ENCODE assay signal across 10 mouse cellular contexts in the genomic region with DNA sequence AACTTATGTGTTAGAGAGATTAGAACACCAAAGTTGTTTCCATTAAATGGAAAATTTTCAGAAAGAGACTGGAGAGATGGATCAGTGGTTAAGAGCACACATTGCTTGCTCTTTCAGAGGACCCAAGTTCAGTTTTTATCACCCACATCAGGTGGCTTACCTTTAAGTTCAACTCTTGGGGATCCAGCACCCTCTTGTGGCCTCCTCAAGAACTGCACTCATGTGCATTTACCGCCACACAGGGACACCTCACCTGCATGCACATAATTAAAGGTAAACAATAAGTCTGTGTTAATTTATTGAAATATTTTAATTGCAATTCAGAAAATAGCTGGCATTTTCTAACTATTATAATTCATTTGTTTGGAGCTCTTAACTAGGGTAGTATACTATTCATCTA. TPM values are rescaled to one million over a fixed set of nuclear protein-coding genes. Genes with fewer than 3 reads are reported as not detected.
DNase-seq lines count a peak whose midpoint lies in the region; ATAC-seq and TF ChIP-seq lines count a peak whose summit lies in the region.
"Had no signal": no experiment of that assay in that cellular context is flagged by ENCODE, and none has a peak within 500 bp of the region (broad histone marks: within the 10 kb centered on the region; RNA-seq: fewer than 3 reads in every experiment).

No protein-coding gene starts in this region.

- TF ChIP-seq EP300 in stomach, postnatal 0 days (optimal IDR thresholded peaks at IDR 0.05), result no peak

- H3K4me3 ChIP-seq in forebrain, postnatal 0 days (ENCODE audit: low read depth, low read length), result no peak overlapping the region
- no peak overlapping the region for H3K4me3 ChIP-seq in forebrain, embryonic 11.5 days (ENCODE audit: low read depth, low read length)
- no peak overlapping the region for H3K4me3 ChIP-seq in cortical plate, adult 2 months (ENCODE audit: insufficient read depth, low read length)
- H3K4me3 ChIP-seq in stomach, postnatal 0 days (ENCODE audit: low read depth, low read length), result no peak overlapping the region
- H3K4me3 ChIP-seq: embryonic facial prominence, embryonic 12.5 days had no signal

- 0 out of 2 replicates have a peak, but pooled peaks cover 3% of the 10 kb centered on the region for H3K36me3 ChIP-seq in forebrain, postnatal 0 days (ENCODE audit: insufficient read depth)
- peaks cover 9% of the 10 kb centered on the region for H3K36me3 ChIP-seq in forebrain, embryonic 11.5 days (ENCODE audit: control insufficient read depth, insufficient read depth, low read length)
- H3K36me3 ChIP-seq in stomach, postnatal 0 days (ENCODE audit: control insufficient read depth, insufficient read depth, low read length), result peaks cover 7% of the 10 kb centered on the region; the same call in 1 of the 2 replicates

- H3K9me3 ChIP-seq in forebrain, postnatal 0 days (ENCODE audit: low read length), result no peaks in the 10 kb centered on the region
- H3K9me3 ChIP-seq in forebrain, embryonic 11.5 days (ENCODE audit: control insufficient read depth, low read length), result no peaks in the 10 kb centered on the region
- H3K9me3 ChIP-seq in stomach, postnatal 0 days (ENCODE audit: control insufficient read depth, low read length), result no peaks in the 10 kb centered on the region

- DNase-seq in forebrain, postnatal 0 days, result no peak
- DNase-seq in forebrain, embryonic 11.5 days (ENCODE audit: low spot score), result no peak
- DNase-seq in spleen, adult 12 weeks (ENCODE audit: low spot score), result peak; percentile 20
- DNase-seq in spleen, adult 18-20 months, result no peak
- peak; percentile 27 for DNase-seq in stomach, postnatal 0 days (ENCODE audit: low spot score)
- no peak for DNase-seq in cerebellum, postnatal 4 days (ENCODE audit: low spot score in 2 of 2)
- no peak for DNase-seq in right cerebral cortex, adult 18-20 months
- DNase-seq: lung, adult 18-20 months had no signal

- no peak overlapping the region for H3K9ac ChIP-seq in forebrain, postnatal 0 days
- no peak overlapping the region for H3K9ac ChIP-seq in forebrain, embryonic 11.5 days (ENCODE audit: low read length)
- no peak overlapping the region for H3K9ac ChIP-seq in stomach, postnatal 0 days (ENCODE audit: low read length)
- H3K9ac ChIP-seq: embryonic facial prominence, embryonic 12.5 days had no signal

- TF ChIP-seq CTCF in forebrain, postnatal 0 days (IDR thresholded peaks at IDR 0.05; ENCODE audit: low read depth), result peak; percentile 58
- TF ChIP-seq CTCF in cortical plate, adult 2 months (IDR thresholded peaks at IDR 0.05; ENCODE audit: extremely low read depth, insufficient read depth, low read length), result peak; percentile 21; the same call in 1 of the 2 replicates
- peak; percentile 66 for TF ChIP-seq CTCF in stomach, postnatal 0 days (IDR thresholded peaks at IDR 0.05; ENCODE audit: low read depth)

- H3K4me1 ChIP-seq in forebrain, postnatal 0 days (ENCODE audit: insufficient read depth), result no peaks in the 10 kb centered on the region
- H3K4me1 ChIP-seq in forebrain, embryonic 11.5 days (replicated peaks; ENCODE audit: control insufficient read depth, insufficient read depth, low read length), result no peaks in the 10 kb centered on the region
- peaks cover 2% of the 10 kb centered on the region; the same call in 1 of the 2 replicates for H3K4me1 ChIP-seq in cortical plate, adult 2 months (ENCODE audit: control insufficient read depth, insufficient read depth, low read length)
- H3K4me1 ChIP-seq in stomach, postnatal 0 days (replicated peaks; ENCODE audit: control insufficient read depth, insufficient read depth), result no peaks in the 10 kb centered on the region
- H3K4me1 ChIP-seq: embryonic facial prominence, embryonic 12.5 days had no signal

- H3K27me3 ChIP-seq in forebrain, postnatal 0 days (ENCODE audit: insufficient read depth, low read length), result no peaks in the 10 kb centered on the region
- H3K27me3 ChIP-seq in forebrain, embryonic 11.5 days (ENCODE audit: control insufficient read depth, insufficient read depth, low read length), result no peaks in the 10 kb centered on the region
- H3K27me3 ChIP-seq in stomach, postnatal 0 days (ENCODE audit: control insufficient read depth, insufficient read depth, low read length), result no peaks in the 10 kb centered on the region
- H3K27me3 ChIP-seq: embryonic facial prominence, embryonic 12.5 days had no signal

- no peak overlapping the region for H3K27ac ChIP-seq in forebrain, postnatal 0 days (ENCODE audit: low read depth, low read length)
- H3K27ac ChIP-seq in forebrain, embryonic 11.5 days (ENCODE audit: low read depth, low read length), result no peak overlapping the region
- H3K27ac ChIP-seq in cortical plate, adult 2 months (ENCODE audit: insufficient read depth, low read length), result no peak overlapping the region
- no peak overlapping the region for H3K27ac ChIP-seq in stomach, postnatal 0 days (replicated peaks)
- H3K27ac ChIP-seq: embryonic facial prominence, embryonic 12.5 days had no signal

- no peak overlapping the region for H3K4me2 ChIP-seq in forebrain, postnatal 0 days (ENCODE audit: low read depth)
- no peak overlapping the region for H3K4me2 ChIP-seq in forebrain, embryonic 11.5 days (ENCODE audit: low read depth, low read length, severe bottlenecking)
- no peak overlapping the region for H3K4me2 ChIP-seq in stomach, postnatal 0 days (replicated peaks; ENCODE audit: low read depth)
- H3K4me2 ChIP-seq: embryonic facial prominence, embryonic 12.5 days had no signal

- ATAC-seq in forebrain, postnatal 0 days, result no peak
- no peak for ATAC-seq in forebrain, embryonic 11.5 days (replicated peaks; ENCODE audit: low FRiP score)
- no peak for ATAC-seq in stomach, postnatal 0 days (ENCODE audit: low FRiP score, low TSS enrichment)

- no peak for TF ChIP-seq POLR2A in cortical plate, adult 2 months (IDR thresholded peaks at IDR 0.05; ENCODE audit: extremely low read depth, insufficient read depth, low read length)

- WGBS in forebrain, postnatal 0 days, result 100% methylated on average over 1 of the region's 1 CpGs
- WGBS in forebrain, embryonic 11.5 days, result 91% methylated on average over 1 of the region's 1 CpGs
- 92% methylated on average over 1 of the region's 1 CpGs for WGBS in stomach, postnatal 0 days

RNA-seq across cellular contexts. Expression of gene Smc2, which starts 20.7 kb away (rescaled TPM):
- 11.1 and 13.3 TPM in 2 replicates for total RNA-seq in forebrain, postnatal 0 days (2014; rRNA removed)
- polyA plus RNA-seq in forebrain, postnatal 0 days (2015; fragmentation: Nextera tagmentation; extraction: Ambion mirVana), result 36.9 and 44.1 TPM in 2 replicates
- 212 and 248 TPM in 2 replicates for polyA plus RNA-seq in forebrain, embryonic 11.5 days (2014; fragmentation: Nextera tagmentation; extraction: Ambion mirVana)
- 2.3 TPM in 2 replicates for polyA plus RNA-seq in cortical plate, adult 2 months (2012; rRNA removed)
- 44.5 and 60.1 TPM in 2 replicates for polyA plus RNA-seq in stomach, postnatal 0 days (2015; fragmentation: Nextera tagmentation; extraction: Ambion mirVana)

RNA-seq across cellular contexts. Expression of gene Vma21-ps, which starts 37.3 kb away (rescaled TPM):
- not detected in 2 replicates for total RNA-seq in forebrain, postnatal 0 days (2014; rRNA removed)
- polyA plus RNA-seq in forebrain, postnatal 0 days (2015; fragmentation: Nextera tagmentation; extraction: Ambion mirVana), result not detected in 2 replicates
- polyA plus RNA-seq in forebrain, embryonic 11.5 days (2014; fragmentation: Nextera tagmentation; extraction: Ambion mirVana), result not detected in 2 replicates
- polyA plus RNA-seq in cortical plate, adult 2 months (2012; rRNA removed), result 1.1 and 2.4 TPM in 2 replicates
- polyA plus RNA-seq in stomach, postnatal 0 days (2015; fragmentation: Nextera tagmentation; extraction: Ambion mirVana), result not detected in 2 replicates
- polyA plus RNA-seq: embryonic facial prominence, embryonic 12.5 days had no signal

Comparison
In these comparisons a context has a peak if more than half of its experiments do, and no peak if none do; other contexts are left out.
1. DNase-seq: peak in spleen, adult 12 weeks (single experiment) and stomach, postnatal 0 days (single experiment); none in forebrain, postnatal 0 days (single experiment), forebrain, embryonic 11.5 days (single experiment), spleen, adult 18-20 months (0 of 2), cerebellum, postnatal 4 days (0 of 2) and right cerebral cortex, adult 18-20 months (single experiment).
2. RNA of gene Smc2, which starts 20.7 kb away (polyA plus RNA-seq): 212 to 248 TPM in forebrain, embryonic 11.5 days, 44.5 to 60.1 TPM in stomach, postnatal 0 days and 36.9 to 44.1 TPM in forebrain, postnatal 0 days; 2.3 TPM in cortical plate, adult 2 months; every median in the first group is over 10 times any median in the second.
3. Peak in every context shown above with its lines, with median percentiles within 50 percentile points of each other: CTCF ChIP-seq.